Mouse (Mus musculus): ENCODE results near the gene Lyrm7. TPM values are rescaled to one million over a fixed set of nuclear protein-coding genes. Genes with fewer than 3 reads are reported as not detected.

Lyrm7 gene
- polyA plus RNA-seq (2017; shearing (Covaris generic)), result 6.4 TPM

GRCm38 (mm10) chr11:54860256-54861038 is at the start of gene Lyrm7:
Gene Lyrm7 (minus strand): TSS chr11:54860916.

DNA sequence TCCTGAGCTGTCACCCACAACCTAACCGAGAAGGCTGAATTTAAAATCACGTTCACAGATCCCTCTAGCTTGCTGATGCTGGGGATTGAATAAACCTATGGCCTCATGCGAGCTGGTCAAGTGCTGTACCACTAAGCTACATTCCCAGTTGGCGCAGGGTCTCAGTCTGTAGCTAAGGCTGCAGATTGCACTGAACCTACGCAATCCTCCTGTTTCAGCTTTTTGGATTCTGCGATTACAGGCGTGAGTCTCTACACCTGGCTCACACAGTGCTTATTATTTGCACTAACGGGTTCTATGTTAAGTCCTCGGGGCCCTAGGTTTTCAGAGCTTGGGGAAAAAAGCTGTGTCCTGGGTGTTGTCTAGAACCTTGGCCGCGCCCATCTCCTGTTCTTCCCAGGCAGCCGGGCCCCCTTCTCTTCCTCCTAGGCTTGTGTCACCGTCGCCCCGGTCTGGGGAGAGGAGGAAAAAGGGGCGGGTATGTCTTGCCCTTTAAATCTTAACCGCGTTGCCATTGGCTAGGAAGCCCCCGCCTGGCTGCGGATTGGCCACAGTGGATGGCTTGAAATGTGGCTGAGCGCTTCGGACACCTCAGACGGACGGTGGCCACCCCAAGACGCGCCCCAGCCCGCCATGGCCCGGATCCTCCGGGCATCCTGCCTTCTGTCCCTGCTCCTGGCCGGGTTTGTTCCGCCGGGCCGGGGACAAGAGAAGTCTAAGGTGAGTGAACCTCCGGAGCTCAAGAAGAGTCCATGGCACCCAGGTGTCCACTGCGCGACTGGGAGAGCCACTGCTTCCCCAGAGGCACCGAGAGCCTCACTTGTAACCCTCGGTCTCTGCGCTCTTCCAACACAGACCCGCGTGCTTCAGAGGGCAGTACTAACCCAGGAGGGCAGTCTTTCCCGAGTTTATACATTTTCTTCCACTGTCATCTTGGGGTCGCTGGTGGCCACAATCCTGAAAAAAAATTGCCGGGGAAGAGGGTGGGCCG is 41.9 kb upstream of the Lyrm7 start, which contains the start of gene Gpx3:
Gpx3 (plus strand) TSS at position 121 of the 991 bp plus-strand sequence.

GRCm38 (mm10) chr11:54866119-54867048 is 5.7 kb upstream of the Lyrm7 start, which contains the start of gene Hint1:
Gene Hint1 (plus strand): TSS chr11:54866383.

GRCm38 (mm10) chr11:54787488-54788474 is 72.9 kb downstream of the Lyrm7 start, which contains the start of gene Cdc42se2:
Gene Cdc42se2 (minus strand): TSS chr11:54787675.

Other genes starting within 250 kb of the Lyrm7 start
- 518 TPM for gene Cdc42se2, start 73.2 kb downstream of the Lyrm7 start, polyA plus RNA-seq (2017; shearing (Covaris generic))
- gene Hint1, start 5.5 kb upstream of the Lyrm7 start, polyA plus RNA-seq (2017; shearing (Covaris generic)), result 367 TPM
- 2.0 TPM for gene Gpx3, start 41.5 kb upstream of the Lyrm7 start, polyA plus RNA-seq (2017; shearing (Covaris generic))
- gene Tnip1, start 102.0 kb upstream of the Lyrm7 start, polyA plus RNA-seq (2017; shearing (Covaris generic)), result 187 TPM
- gene Anxa6, start 172.5 kb upstream of the Lyrm7 start, polyA plus RNA-seq (2017; shearing (Covaris generic)), result 613 TPM
- 73.2 TPM for gene Ccdc69, start 217.2 kb upstream of the Lyrm7 start, polyA plus RNA-seq (2017; shearing (Covaris generic))
- 112 TPM for gene Gm2a, start 237.2 kb upstream of the Lyrm7 start, polyA plus RNA-seq (2017; shearing (Covaris generic))